Mouse (Mus musculus) olfactory bulb, adult 2 months (tissue): Measurements from ENCODE around the gene Epb41. TPM values are rescaled to one million over a fixed set of nuclear protein-coding genes. Genes with fewer than 3 reads are reported as not detected.

ENCODE experiments used
- H3K27ac ChIP-seq: fragments of 200-500 bp; 2 replicates; pipeline ENCODE4 v1.5.1; 2012; ENCODE audit warnings: low read depth, low read length; ENCODE audit not compliant: insufficient read depth
- H3K4me1 ChIP-seq: fragments of 200-500 bp; 2 replicates; pipeline ENCODE4 v1.6.1; 2012; ENCODE audit warnings: low read length; ENCODE audit not compliant: control insufficient read depth, insufficient read depth
- H3K4me3 ChIP-seq: fragments of 200-500 bp; 2 replicates; pipeline ENCODE4 v1.5.1; 2012; ENCODE audit warnings: mild to moderate bottlenecking, low read depth, low read length, moderate library complexity; ENCODE audit not compliant: insufficient read depth
- CTCF ChIP-seq: fragments of 200-500 bp; IDR thresholded peaks from 2 replicates; pipeline ENCODE4 v1.5.1; 2012; ENCODE audit warnings: low read depth, mild to moderate bottlenecking, low read length, moderate library complexity; ENCODE audit not compliant: insufficient read depth
- POLR2A ChIP-seq: fragments of 200-500 bp; IDR thresholded peaks from 2 replicates; pipeline ENCODE4 v1.6.1; 2012; ENCODE audit warnings: mild to moderate bottlenecking, low read depth, low read length, moderate library complexity; ENCODE audit not compliant: insufficient read depth
- WGBS: fragments of 180-500 bp; shearing (Covaris S2); methylation state at CpG from one replicate; pipeline ENCODE4 v1.1.7; 2018; 5-methylcytosine and 5-hydroxymethylcytosine counted together
- polyA plus RNA-seq: library from polyadenylated mRNA; stranded (reverse); fragments of >200 nt; gene quantifications from 2 replicates; pipeline ENCODE4 v1.2.4, GENCODE M21; 2012; ENCODE audit warnings: low replicate concordance; ENCODE audit not compliant: missing spikeins, insufficient read depth, insufficient read length

Gene Epb41
- polyA plus RNA-seq, 1 experiment, result 382 TPM

DNA sequence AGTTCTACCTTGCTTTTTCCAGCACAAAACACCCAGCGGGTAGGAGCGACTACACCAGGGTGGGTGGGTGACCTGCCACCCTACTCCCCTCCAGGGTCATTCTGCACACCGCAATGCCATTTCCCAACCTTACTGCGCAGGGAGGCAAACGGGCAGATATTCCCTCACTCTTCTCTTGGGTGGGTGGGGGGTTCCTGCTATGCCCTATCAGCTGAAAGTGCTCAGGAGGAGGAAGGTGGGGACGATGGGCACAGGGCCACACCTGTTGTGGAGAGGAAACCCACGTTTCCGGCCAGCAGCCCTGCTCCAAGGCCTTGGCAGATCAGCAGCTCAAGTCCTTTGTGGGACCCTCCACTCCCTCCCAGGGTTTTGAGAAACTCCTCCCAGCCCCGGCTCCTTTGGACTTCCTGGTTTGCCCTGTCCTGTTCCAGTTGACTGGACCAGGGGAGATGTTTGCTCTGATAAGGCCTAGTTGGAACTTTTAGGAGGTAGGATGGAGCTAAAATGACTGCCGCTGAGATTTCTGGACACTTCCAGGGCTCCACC is 158.0 kb downstream of the Epb41 start:
- no peak overlapping the region for H3K4me3 ChIP-seq
- WGBS, result 78% methylated on average over 10 of the region's 10 CpGs
- H3K27ac ChIP-seq, result no peak overlapping the region
- TF ChIP-seq CTCF (no peak), POLR2A (no peak)
- H3K4me1 ChIP-seq, result peaks cover 25% of the 10 kb centered on the region

GRCm38 (mm10) chr4:131916425-131916824 is 158.7 kb downstream of the Epb41 start:
- Histone ChIP-seq H3K4me3 (no peak overlapping the region), H3K27ac (no peak overlapping the region), H3K4me1 (peaks cover 19% of the 10 kb centered on the region)
- TF ChIP-seq POLR2A (no peak), CTCF (peak; percentile 93)
- 14% methylated on average over 15 of the region's 15 CpGs for WGBS

DNA sequence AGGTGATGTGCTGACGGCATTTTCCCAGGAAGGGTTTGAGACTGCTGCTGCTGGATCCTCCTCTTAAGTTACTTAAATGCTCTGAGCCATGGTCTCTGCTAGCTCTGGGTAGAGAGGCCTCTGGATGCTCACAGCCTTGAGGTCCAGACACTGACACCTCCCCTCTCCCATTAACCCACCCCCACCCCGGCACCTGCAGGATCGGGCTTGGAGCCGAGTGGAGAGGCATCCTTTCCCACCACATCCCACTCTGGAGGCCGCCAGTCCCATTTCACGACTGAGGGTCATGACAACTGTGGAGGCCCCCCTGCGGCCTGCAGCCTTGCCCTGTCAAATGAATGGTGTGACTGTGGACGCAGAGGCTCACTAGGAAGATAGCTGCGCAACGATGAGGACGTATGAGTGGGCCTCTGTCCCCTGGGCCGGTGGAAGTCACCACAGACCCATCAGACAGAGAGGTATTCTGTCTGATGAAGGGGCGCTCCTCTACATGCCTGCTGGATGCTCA is 159.2 kb downstream of the Epb41 start:
- TF ChIP-seq POLR2A (no peak), CTCF (no peak)
- H3K27ac ChIP-seq, result no peak overlapping the region
- WGBS, result 57% methylated on average over 13 of the region's 13 CpGs
- H3K4me1 ChIP-seq, result peaks cover 22% of the 10 kb centered on the region
- H3K4me3 ChIP-seq, result no peak overlapping the region

- Histone ChIP-seq H3K4me3 (0 out of 2 replicates have a peak overlapping the region, but pooled peaks have one; percentile 8), H3K27ac (no peak overlapping the region), H3K4me1 (peaks cover 23% of the 10 kb centered on the region)
- 15% methylated on average over 31 of the region's 31 CpGs for WGBS
- TF ChIP-seq CTCF (no peak), POLR2A (no peak)
Measured at GRCm38 (mm10) chr4:131914891-131915469, 160.1 kb downstream of the Epb41 start.

DNA sequence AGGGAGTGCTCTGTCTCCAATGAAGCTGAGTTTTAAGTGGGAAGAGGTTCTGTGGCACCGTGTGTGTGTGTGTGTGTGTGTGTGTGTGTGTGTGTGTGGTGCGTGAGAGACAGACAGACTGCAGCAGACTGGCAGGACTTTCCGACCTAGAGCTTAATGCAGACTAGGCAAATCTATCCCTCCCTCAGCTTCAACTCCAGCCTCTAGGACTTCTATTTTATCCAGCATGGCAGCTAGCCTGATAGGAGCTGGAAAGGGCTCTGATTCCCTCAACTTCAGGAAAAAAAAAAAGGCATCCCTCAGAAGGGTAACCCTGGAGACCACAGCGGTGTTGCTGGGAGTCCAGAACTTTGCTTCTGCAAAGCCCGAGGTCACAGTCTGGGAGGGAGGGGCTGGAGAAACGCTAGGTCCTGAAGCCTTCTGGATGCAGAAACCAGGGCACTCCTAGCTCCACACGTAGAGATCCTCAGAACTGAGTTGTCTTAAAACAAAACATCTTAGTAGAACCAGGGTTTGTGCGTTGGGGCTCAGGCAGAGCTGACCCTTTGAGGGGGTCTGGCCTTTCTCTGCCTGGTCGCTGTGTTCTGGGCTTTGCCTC is 161.0 kb downstream of the Epb41 start:
- 38% methylated on average over 9 of the region's 9 CpGs for WGBS
- H3K4me3 ChIP-seq, result no peak overlapping the region
- no peak for TF ChIP-seq CTCF
- no peak for TF ChIP-seq POLR2A
- peaks cover 23% of the 10 kb centered on the region for H3K4me1 ChIP-seq
- H3K27ac ChIP-seq, result no peak overlapping the region

- Histone ChIP-seq H3K4me1 (peaks cover 23% of the 10 kb centered on the region), H3K4me3 (no peak overlapping the region), H3K27ac (no peak overlapping the region)
- TF ChIP-seq POLR2A (no peak), CTCF (no peak)
- 73% methylated on average over 10 of the region's 10 CpGs for WGBS
Measured at GRCm38 (mm10) chr4:131913526-131913925, 161.6 kb downstream of the Epb41 start.

DNA sequence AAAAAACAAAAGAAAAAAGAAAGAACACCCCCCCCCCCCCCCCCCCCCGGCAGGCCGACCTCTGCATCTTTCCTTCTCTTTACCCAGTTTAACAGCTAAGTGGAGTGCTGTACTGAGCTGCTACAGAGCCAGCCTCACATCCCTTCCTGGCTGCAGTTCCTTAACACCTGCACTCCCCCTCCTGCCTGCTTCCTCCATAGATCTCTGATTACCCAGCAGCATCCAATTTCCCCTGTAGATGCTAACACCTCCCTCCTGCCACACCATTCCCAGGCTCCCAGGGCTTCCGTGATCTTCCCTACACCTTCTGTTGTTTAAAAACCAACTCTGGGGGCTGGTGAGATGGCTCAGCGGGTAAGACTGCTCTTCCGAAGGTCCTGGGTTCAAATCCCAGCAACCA is 163.6 kb downstream of the Epb41 start:
- no peak overlapping the region for H3K4me3 ChIP-seq
- H3K4me1 ChIP-seq, result peaks cover 23% of the 10 kb centered on the region
- WGBS, result 63% methylated on average over 4 of the region's 5 CpGs
- TF ChIP-seq POLR2A (no peak), CTCF (no peak)
- no peak overlapping the region for H3K27ac ChIP-seq

- Histone ChIP-seq H3K4me3 (no peak overlapping the region), H3K4me1 (peaks cover 19% of the 10 kb centered on the region), H3K27ac (no peak overlapping the region)
- 31% methylated on average over 18 of the region's 21 CpGs for WGBS
- peak; percentile 3; the same call in 1 of the 2 replicates for TF ChIP-seq CTCF
- no peak for TF ChIP-seq POLR2A
Measured at GRCm38 (mm10) chr4:131910237-131910994, 164.7 kb downstream of the Epb41 start.
